Mouse (Mus musculus) WW6 (cell line): Measurements from ENCODE around the gene Defb3.
A peak's percentile ranks its signal among the peaks of the same experiment; 100 is the strongest.
"Not testable (repeated sequence)": the region's sequence is repeated elsewhere in the genome, so short reads cannot be mapped to it uniquely, and the experiment has no call there.

Experiments used
- DNase-seq: peaks from one replicate; pipeline ENCODE4 v3.0.0-alpha.2; 2013; ENCODE audit warnings: low read depth, low spot score

The Defb3 gene

GRCm38 (mm10) chr8:19293060-19293459 lies at the start of gene Defb3:
TSS of gene Defb3 (plus strand) at chr8:19293360.
- not testable (repeated sequence) for DNase-seq

GRCm38 (mm10) chr8:19247280-19247679 lies 45.9 kb upstream of the Defb3 start, which contains the start of gene Defb5:
TSS of gene Defb5 (plus strand) at chr8:19247580.
- DNase-seq: no peak

GRCm38 (mm10) chr8:19258136-19258535 lies 35.0 kb upstream of the Defb3 start:
- DNase-seq: no peak

- no peak for DNase-seq
These were observed 33.5 kb upstream of the Defb3 start for GRCm38 (mm10) chr8:19259667-19260066.

GRCm38 (mm10) chr8:19298361-19298760 lies 5.2 kb downstream of the Defb3 start:
- DNase-seq: not testable (repeated sequence)

- peak; percentile 16 for DNase-seq
These were observed 38.7 kb downstream of the Defb3 start for GRCm38 (mm10) chr8:19331836-19332235.
